Comparison of ENCODE assay signal across 27 mouse cellular contexts in the genomic region with DNA sequence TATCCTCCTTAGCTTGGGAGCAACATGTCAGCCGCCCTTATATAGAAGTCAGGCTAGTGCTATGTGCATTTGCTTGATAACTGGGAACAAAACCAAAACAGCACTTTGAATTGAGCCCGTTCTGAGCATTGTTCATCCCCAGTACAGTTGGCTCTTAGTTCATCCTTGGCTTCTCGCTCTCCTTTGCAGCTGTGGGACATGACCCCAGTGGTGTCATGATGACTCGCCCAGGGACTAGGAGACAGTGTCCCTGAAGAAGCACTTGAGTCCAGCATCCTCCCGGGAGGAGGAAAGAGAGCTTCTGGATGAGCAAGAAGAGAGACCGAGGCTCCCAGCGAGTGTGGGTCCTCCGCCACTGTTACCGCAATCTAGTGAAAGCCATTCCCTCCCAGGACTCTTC. TPM values are rescaled to one million over a fixed set of nuclear protein-coding genes. Genes with fewer than 3 reads are reported as not detected.
A peak's percentile ranks its signal among the peaks of the same experiment; 100 is the strongest.
DNase-seq lines count a peak whose midpoint lies in the region; ATAC-seq and TF ChIP-seq lines count a peak whose summit lies in the region.
"Had no signal": no experiment of that assay in that cellular context is flagged by ENCODE, and none has a peak within 500 bp of the region (broad histone marks: within the 10 kb centered on the region; RNA-seq: fewer than 3 reads in every experiment).

No protein-coding gene starts in this region.

- no peak overlapping the region for H3K9ac ChIP-seq in stomach, postnatal 0 days (ENCODE audit: low read length)
- H3K9ac ChIP-seq: embryonic facial prominence, embryonic 12.5 days; forebrain, embryonic 12.5 days; forebrain, postnatal 0 days had no signal

- 83% methylated on average over 9 of the region's 9 CpGs for WGBS in heart, embryonic 10.5 days
- WGBS in stomach, postnatal 0 days, result 77% methylated on average over 9 of the region's 9 CpGs

- no peak for ATAC-seq in stomach, postnatal 0 days (ENCODE audit: low FRiP score, low TSS enrichment)
- ATAC-seq: forebrain, embryonic 14.5 days; forebrain, postnatal 0 days had no signal

- H3K4me1 ChIP-seq in heart, embryonic 10.5 days, result peaks cover 5% of the 10 kb centered on the region; the same call in 1 of the 2 replicates
- H3K4me1 ChIP-seq in cortical plate, adult 2 months (ENCODE audit: control insufficient read depth, insufficient read depth, low read length), result no peaks in the 10 kb centered on the region
- no peaks in the 10 kb centered on the region for H3K4me1 ChIP-seq in stomach, postnatal 0 days (replicated peaks; ENCODE audit: control insufficient read depth, insufficient read depth)
- H3K4me1 ChIP-seq: embryonic facial prominence, embryonic 10.5 days; embryonic facial prominence, embryonic 12.5 days; forebrain, embryonic 12.5 days had no signal

- H3K9me3 ChIP-seq in heart, embryonic 10.5 days, result no peaks in the 10 kb centered on the region
- H3K9me3 ChIP-seq in stomach, postnatal 0 days (ENCODE audit: control insufficient read depth, low read length), result no peaks in the 10 kb centered on the region
- H3K9me3 ChIP-seq: embryonic facial prominence, embryonic 10.5 days; embryonic facial prominence, embryonic 12.5 days; forebrain, embryonic 12.5 days had no signal

- peaks cover 75% of the 10 kb centered on the region for H3K36me3 ChIP-seq in heart, embryonic 10.5 days
- H3K36me3 ChIP-seq in stomach, postnatal 0 days (ENCODE audit: control insufficient read depth, insufficient read depth, low read length), result peaks cover 6% of the 10 kb centered on the region; the same call in 1 of the 2 replicates

- no peaks in the 10 kb centered on the region for H3K27me3 ChIP-seq in heart, embryonic 10.5 days (ENCODE audit: insufficient read depth, poor library complexity, severe bottlenecking)
- no peaks in the 10 kb centered on the region for H3K27me3 ChIP-seq in stomach, postnatal 0 days (ENCODE audit: control insufficient read depth, insufficient read depth, low read length)
- H3K27me3 ChIP-seq: embryonic facial prominence, embryonic 12.5 days; forebrain, embryonic 12.5 days had no signal

- H3K4me2 ChIP-seq in stomach, postnatal 0 days (replicated peaks; ENCODE audit: low read depth), result no peak overlapping the region
- H3K4me2 ChIP-seq: embryonic facial prominence, embryonic 12.5 days; forebrain, embryonic 12.5 days had no signal

- H3K27ac ChIP-seq in heart, embryonic 10.5 days, result no peak overlapping the region
- peak overlapping the region; percentile 25; the same call in 1 of the 2 replicates for H3K27ac ChIP-seq in cortical plate, adult 2 months (ENCODE audit: insufficient read depth, low read length)
- H3K27ac ChIP-seq in stomach, postnatal 0 days (replicated peaks), result no peak overlapping the region
- H3K27ac ChIP-seq: embryonic facial prominence, embryonic 10.5 days; embryonic facial prominence, embryonic 12.5 days; forebrain, embryonic 12.5 days had no signal

- no peak for TF ChIP-seq EP300 in stomach, postnatal 0 days (optimal IDR thresholded peaks at IDR 0.05)

- no peak for TF ChIP-seq CTCF in cortical plate, adult 2 months (IDR thresholded peaks at IDR 0.05; ENCODE audit: extremely low read depth, insufficient read depth, low read length)
- no peak for TF ChIP-seq CTCF in stomach, postnatal 0 days (IDR thresholded peaks at IDR 0.05; ENCODE audit: low read depth)

- intact Hi-C loops in heart, postnatal 36 days (cut with DNase I), result no loop called here
- intact Hi-C loops in heart, postnatal 10 days (cut with DNase I), result no loop called here

- peak; percentile 92 for DNase-seq in heart, adult 11 months
- no peak for DNase-seq in heart, postnatal 36 days
- peak; percentile 10 to 11 for DNase-seq in heart, postnatal 10 days
- DNase-seq in heart, embryonic 10.5 days (ENCODE audit: low spot score), result no peak
- peak; percentile 17 for DNase-seq in layer of hippocampus, adult 9-11 months
- DNase-seq in layer of hippocampus, adult 11-12 months (ENCODE audit: low spot score), result no peak
- no peak for DNase-seq in stomach, postnatal 0 days (ENCODE audit: low spot score)
- DNase-seq: adrenal gland, adult 2 months; adrenal gland, postnatal 10 days; adrenal gland, postnatal 25 days; cerebellum, adult 11-12 months; cerebellum, adult 2 months; cerebellum, adult 9-10 months; cerebellum, postnatal 10 days; cerebellum, postnatal 36 days; forebrain, postnatal 0 days had no signal

- no peak overlapping the region for H3K4me3 ChIP-seq in heart, embryonic 10.5 days
- H3K4me3 ChIP-seq in cortical plate, adult 2 months (ENCODE audit: insufficient read depth, low read length), result no peak overlapping the region
- H3K4me3 ChIP-seq in stomach, postnatal 0 days (ENCODE audit: low read depth, low read length), result no peak overlapping the region
- H3K4me3 ChIP-seq: embryonic facial prominence, embryonic 10.5 days; embryonic facial prominence, embryonic 12.5 days; forebrain, embryonic 12.5 days had no signal

- TF ChIP-seq POLR2A in cortical plate, adult 2 months (IDR thresholded peaks at IDR 0.05; ENCODE audit: extremely low read depth, insufficient read depth, low read length), result no peak

RNA-seq across cellular contexts. Expression of a gene that starts 28.2 kb away (rescaled TPM):
- not detected for total RNA-seq in heart, postnatal 36 days (2021)
- total RNA-seq in heart, postnatal 10 days (2021), result not detected
- not detected in 2 replicates for polyA plus RNA-seq in heart, embryonic 10.5 days (2016; fragmentation: Nextera tagmentation; extraction: Ambion mirVana)
- not detected in 2 replicates for polyA plus RNA-seq in cortical plate, adult 2 months (2012; rRNA removed)
- polyA plus RNA-seq in stomach, postnatal 0 days (2015; fragmentation: Nextera tagmentation; extraction: Ambion mirVana), result not detected in 2 replicates
- total RNA-seq: adrenal gland, adult 2 months; adrenal gland, postnatal 10 days; adrenal gland, postnatal 25 days; adrenal gland, postnatal 4 days; common myeloid progenitor, adult 5-6 weeks; ES-E14; forebrain, postnatal 0 days; MEL had no signal
- polyA plus RNA-seq: adrenal gland, adult 2 months; C2C12; cerebellum, adult 2 months; embryonic facial prominence, embryonic 10.5 days; embryonic facial prominence, embryonic 12.5 days; embryonic facial prominence, embryonic 14.5 days; forebrain, embryonic 12.5 days; forebrain, embryonic 14.5 days; forebrain, postnatal 0 days had no signal

RNA-seq across cellular contexts. Expression of a gene that starts 41.8 kb away (rescaled TPM):
- total RNA-seq in heart, postnatal 36 days (2021), result not detected
- total RNA-seq in heart, postnatal 10 days (2021), result not detected
- polyA plus RNA-seq in heart, embryonic 10.5 days (2016; fragmentation: Nextera tagmentation; extraction: Ambion mirVana), result not detected in 2 replicates
- polyA plus RNA-seq in cortical plate, adult 2 months (2012; rRNA removed), result not detected in 2 replicates
- not detected in 2 replicates for polyA plus RNA-seq in stomach, postnatal 0 days (2015; fragmentation: Nextera tagmentation; extraction: Ambion mirVana)
- total RNA-seq: adrenal gland, adult 2 months; adrenal gland, postnatal 10 days; adrenal gland, postnatal 25 days; adrenal gland, postnatal 4 days; common myeloid progenitor, adult 5-6 weeks; ES-E14; forebrain, postnatal 0 days; MEL had no signal
- polyA plus RNA-seq: adrenal gland, adult 2 months; embryonic facial prominence, embryonic 10.5 days; embryonic facial prominence, embryonic 12.5 days; embryonic facial prominence, embryonic 14.5 days; forebrain, embryonic 12.5 days; forebrain, embryonic 14.5 days; forebrain, postnatal 0 days had no signal

RNA-seq across cellular contexts. Expression of a gene that starts 55.5 kb away (rescaled TPM):
- not detected for total RNA-seq in heart, postnatal 36 days (2021)
- total RNA-seq in heart, postnatal 10 days (2021), result not detected
- not detected in 2 replicates for polyA plus RNA-seq in heart, embryonic 10.5 days (2016; fragmentation: Nextera tagmentation; extraction: Ambion mirVana)
- polyA plus RNA-seq in cortical plate, adult 2 months (2012; rRNA removed), result not detected in 2 replicates
- polyA plus RNA-seq in stomach, postnatal 0 days (2015; fragmentation: Nextera tagmentation; extraction: Ambion mirVana), result not detected in 2 replicates
- total RNA-seq: adrenal gland, adult 2 months; adrenal gland, postnatal 10 days; adrenal gland, postnatal 25 days; adrenal gland, postnatal 4 days; common myeloid progenitor, adult 5-6 weeks; ES-E14; forebrain, postnatal 0 days; MEL had no signal
- polyA plus RNA-seq: adrenal gland, adult 2 months; C2C12; cerebellum, adult 2 months; embryonic facial prominence, embryonic 10.5 days; embryonic facial prominence, embryonic 12.5 days; embryonic facial prominence, embryonic 14.5 days; forebrain, embryonic 12.5 days; forebrain, embryonic 14.5 days; forebrain, postnatal 0 days had no signal

Comparison
In these comparisons a context has a peak if more than half of its experiments do, and no peak if none do; other contexts are left out.
1. DNase-seq: peak in heart, adult 11 months (single experiment), heart, postnatal 10 days (2 of 2) and layer of hippocampus, adult 9-11 months (single experiment); none in heart, postnatal 36 days (0 of 2), heart, embryonic 10.5 days (single experiment), layer of hippocampus, adult 11-12 months (single experiment) and stomach, postnatal 0 days (single experiment).